Mouse (Mus musculus): ENCODE data around the gene Pstk.

DNA sequence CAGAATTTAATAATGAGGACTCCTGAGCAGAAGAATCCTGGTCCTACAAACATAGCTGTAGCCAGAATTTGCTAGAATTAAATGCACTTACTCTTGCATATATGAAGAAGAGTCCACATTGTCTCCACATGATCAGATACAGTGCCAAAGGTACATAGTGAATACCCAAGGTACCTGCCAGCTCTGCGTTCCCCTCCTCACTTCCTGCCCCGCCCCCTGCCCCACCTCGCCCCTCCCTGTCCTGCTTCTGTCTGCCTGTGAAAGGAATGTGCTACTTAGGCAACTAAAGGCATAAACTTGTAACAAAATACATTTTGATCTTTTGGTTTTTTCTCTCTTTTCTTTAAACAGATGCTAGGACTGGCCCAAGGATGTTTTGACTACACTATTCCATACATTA lies 66.1 kb downstream of the Pstk start:
- TF ChIP-seq GATA1 (IDR thresholded peaks at IDR 0.05; ENCODE audit: low read length) (no peak), TAL1 (IDR thresholded peaks at IDR 0.05; ENCODE audit: low read length) (no peak)

Data from erythroblast, embryonic 14.5 days (primary cell).